Mouse (Mus musculus): ENCODE results near the gene Adnp. TPM values are rescaled to one million over a fixed set of nuclear protein-coding genes. Genes with fewer than 3 reads are reported as not detected.
"Not testable (repeated sequence)": the region's sequence is repeated elsewhere in the genome, so short reads cannot be mapped to it uniquely, and the experiment has no call there.

Adnp gene
- polyA plus RNA-seq, 1 experiment from 2014 or later = 20.6 TPM

- H3K9me3 ChIP-seq (replicated peaks) = no peaks in the 10 kb centered on the region
- no peak overlapping the region for H3K4me2 ChIP-seq (replicated peaks)
- H3K36me3 ChIP-seq = no peaks in the 10 kb centered on the region
- H3K4me1 ChIP-seq = peaks cover 32% of the 10 kb centered on the region
- WGBS = 57% methylated on average over 21 of the region's 21 CpGs
- H3K27me3 ChIP-seq = peaks cover 4% of the 10 kb centered on the region
- no peak overlapping the region for H3K9ac ChIP-seq
- ATAC-seq (ENCODE audit: low FRiP score) = no peak
- H3K4me3 ChIP-seq = no peak overlapping the region
- no peak overlapping the region for H3K27ac ChIP-seq
Observed at GRCm38 (mm10) chr2:168166750-168167460, 40.0 kb downstream of the Adnp start.

- no peak for ATAC-seq (ENCODE audit: low FRiP score)
- Histone ChIP-seq H3K4me2 (replicated peaks) (peak overlapping the region; percentile 44), H3K27me3 (peaks cover 20% of the 10 kb centered on the region), H3K9ac (0 out of 2 replicates have a peak overlapping the region, but pooled peaks have one; percentile 41), H3K27ac (peak overlapping the region; percentile 62; the same call in 1 of the 2 replicates), H3K4me3 (peak overlapping the region; percentile 19), H3K4me1 (peaks cover 28% of the 10 kb centered on the region), H3K9me3 (replicated peaks) (no peaks in the 10 kb centered on the region), H3K36me3 (no peaks in the 10 kb centered on the region)
- WGBS = 14% methylated on average over 14 of the region's 14 CpGs
Observed at GRCm38 (mm10) chr2:168161978-168162377, 44.9 kb downstream of the Adnp start.

GRCm38 (mm10) chr2:168161514-168161971, 45.4 kb downstream of the Adnp start:
- peaks cover 27% of the 10 kb centered on the region for H3K4me1 ChIP-seq
- H3K4me2 ChIP-seq (replicated peaks) = peak overlapping the region; percentile 44
- WGBS = under 1% methylated on average over 11 of the region's 11 CpGs
- H3K27ac ChIP-seq = peak overlapping the region; percentile 62; the same call in 1 of the 2 replicates
- H3K9ac ChIP-seq = 0 out of 2 replicates have a peak overlapping the region, but pooled peaks have one; percentile 41
- H3K27me3 ChIP-seq = peaks cover 20% of the 10 kb centered on the region
- H3K36me3 ChIP-seq = no peaks in the 10 kb centered on the region
- H3K9me3 ChIP-seq (replicated peaks) = no peaks in the 10 kb centered on the region
- peak; percentile 44; the same call in 1 of the 2 replicates for ATAC-seq (ENCODE audit: low FRiP score)
- H3K4me3 ChIP-seq = peak overlapping the region; percentile 19

DNA sequence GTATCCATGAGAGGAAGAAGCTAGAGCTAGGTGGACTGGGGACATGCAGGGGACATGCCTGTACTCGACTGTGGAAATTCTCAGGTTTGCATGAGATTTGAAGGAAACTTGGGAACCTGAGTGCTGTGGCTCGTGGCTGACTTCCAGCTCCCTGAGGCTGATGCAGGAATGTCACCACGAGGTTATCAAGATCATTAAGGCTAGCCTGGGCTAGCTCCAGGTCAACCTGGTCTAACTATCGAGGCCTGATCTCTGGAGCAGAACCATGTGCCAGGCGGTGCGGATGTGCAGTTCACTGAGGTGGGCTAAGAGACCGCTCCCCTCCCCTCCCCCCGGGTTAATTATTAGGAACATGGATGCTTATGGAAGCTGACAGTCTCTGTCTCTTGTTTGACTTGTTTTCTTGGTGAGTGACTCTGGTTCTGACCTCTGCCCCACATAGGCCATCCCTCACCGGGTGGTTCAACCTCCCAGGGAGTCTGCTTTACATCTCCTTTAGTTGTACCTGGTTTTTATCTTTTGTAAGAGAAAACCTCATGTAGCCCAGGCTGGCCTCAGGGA, 46.5 kb downstream of the Adnp start:
- Histone ChIP-seq H3K9me3 (replicated peaks) (no peaks in the 10 kb centered on the region), H3K36me3 (no peaks in the 10 kb centered on the region), H3K27me3 (peaks cover 24% of the 10 kb centered on the region), H3K4me2 (replicated peaks) (no peak overlapping the region), H3K4me1 (peaks cover 31% of the 10 kb centered on the region), H3K27ac (no peak overlapping the region), H3K9ac (no peak overlapping the region), H3K4me3 (no peak overlapping the region)
- WGBS = 82% methylated on average over 9 of the region's 9 CpGs
- ATAC-seq (ENCODE audit: low FRiP score) = no peak

GRCm38 (mm10) chr2:168158911-168159711, 47.8 kb downstream of the Adnp start:
- no peak for ATAC-seq (ENCODE audit: low FRiP score)
- Histone ChIP-seq H3K4me2 (replicated peaks) (peak overlapping the region; percentile 46), H3K4me3 (no peak overlapping the region), H3K27me3 (peaks cover 24% of the 10 kb centered on the region), H3K9ac (peak overlapping the region; percentile 39; the same call in 1 of the 2 replicates), H3K27ac (peak overlapping the region; percentile 40; the same call in 1 of the 2 replicates), H3K4me1 (peaks cover 44% of the 10 kb centered on the region), H3K9me3 (replicated peaks) (no peaks in the 10 kb centered on the region), H3K36me3 (no peaks in the 10 kb centered on the region)
- WGBS = 5% methylated on average over 23 of the region's 25 CpGs

- not testable (repeated sequence) for H3K36me3 ChIP-seq; H3K9ac ChIP-seq; ATAC-seq (ENCODE audit: low FRiP score); H3K9me3 ChIP-seq (replicated peaks); H3K4me2 ChIP-seq (replicated peaks); H3K27ac ChIP-seq; H3K4me3 ChIP-seq
- WGBS = 48% methylated on average over 10 of the region's 11 CpGs
- H3K27me3 ChIP-seq = peaks cover 24% of the 10 kb centered on the region
- peaks cover 49% of the 10 kb centered on the region for H3K4me1 ChIP-seq
Observed at GRCm38 (mm10) chr2:168157974-168158373, 48.9 kb downstream of the Adnp start.

GRCm38 (mm10) chr2:168156361-168156760, 50.6 kb downstream of the Adnp start:
- H3K4me3 ChIP-seq = no peak overlapping the region
- H3K4me2 ChIP-seq (replicated peaks) = no peak overlapping the region
- H3K4me1 ChIP-seq = peaks cover 41% of the 10 kb centered on the region
- peaks cover 20% of the 10 kb centered on the region; the same call in 1 of the 2 replicates for H3K27me3 ChIP-seq
- no peak for ATAC-seq (ENCODE audit: low FRiP score)
- WGBS = 36% methylated on average over 14 of the region's 14 CpGs
- no peak overlapping the region for H3K9ac ChIP-seq
- H3K9me3 ChIP-seq (replicated peaks) = no peaks in the 10 kb centered on the region
- no peaks in the 10 kb centered on the region for H3K36me3 ChIP-seq
- H3K27ac ChIP-seq = no peak overlapping the region

DNA sequence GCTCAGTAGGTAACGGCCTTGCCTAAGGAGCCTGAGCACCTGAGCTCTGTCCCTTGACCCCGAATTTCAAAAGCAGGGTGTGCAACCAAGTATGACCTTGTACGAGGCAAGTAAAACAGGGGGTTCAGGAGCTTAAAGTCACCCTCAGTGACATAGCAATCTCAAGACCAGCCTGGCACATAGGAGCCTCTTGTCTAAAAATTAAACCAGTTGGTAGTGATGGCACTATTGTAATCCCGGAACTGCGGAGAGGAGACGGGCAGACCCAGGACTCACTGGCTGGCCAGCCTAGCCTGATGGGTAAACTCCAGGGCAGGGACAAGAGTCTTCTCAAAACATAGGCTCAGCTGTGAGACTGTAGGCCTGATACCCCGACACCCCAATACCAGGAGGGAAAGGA, 51.2 kb downstream of the Adnp start:
- H3K27ac ChIP-seq = no peak overlapping the region
- H3K9me3 ChIP-seq (replicated peaks) = no peaks in the 10 kb centered on the region
- peaks cover 39% of the 10 kb centered on the region for H3K4me1 ChIP-seq
- no peak overlapping the region for H3K9ac ChIP-seq
- H3K36me3 ChIP-seq = no peaks in the 10 kb centered on the region
- peaks cover 20% of the 10 kb centered on the region; the same call in 1 of the 2 replicates for H3K27me3 ChIP-seq
- H3K4me3 ChIP-seq = no peak overlapping the region
- H3K4me2 ChIP-seq (replicated peaks) = no peak overlapping the region
- WGBS = 87% methylated on average over 7 of the region's 7 CpGs
- no peak for ATAC-seq (ENCODE audit: low FRiP score)

DNA sequence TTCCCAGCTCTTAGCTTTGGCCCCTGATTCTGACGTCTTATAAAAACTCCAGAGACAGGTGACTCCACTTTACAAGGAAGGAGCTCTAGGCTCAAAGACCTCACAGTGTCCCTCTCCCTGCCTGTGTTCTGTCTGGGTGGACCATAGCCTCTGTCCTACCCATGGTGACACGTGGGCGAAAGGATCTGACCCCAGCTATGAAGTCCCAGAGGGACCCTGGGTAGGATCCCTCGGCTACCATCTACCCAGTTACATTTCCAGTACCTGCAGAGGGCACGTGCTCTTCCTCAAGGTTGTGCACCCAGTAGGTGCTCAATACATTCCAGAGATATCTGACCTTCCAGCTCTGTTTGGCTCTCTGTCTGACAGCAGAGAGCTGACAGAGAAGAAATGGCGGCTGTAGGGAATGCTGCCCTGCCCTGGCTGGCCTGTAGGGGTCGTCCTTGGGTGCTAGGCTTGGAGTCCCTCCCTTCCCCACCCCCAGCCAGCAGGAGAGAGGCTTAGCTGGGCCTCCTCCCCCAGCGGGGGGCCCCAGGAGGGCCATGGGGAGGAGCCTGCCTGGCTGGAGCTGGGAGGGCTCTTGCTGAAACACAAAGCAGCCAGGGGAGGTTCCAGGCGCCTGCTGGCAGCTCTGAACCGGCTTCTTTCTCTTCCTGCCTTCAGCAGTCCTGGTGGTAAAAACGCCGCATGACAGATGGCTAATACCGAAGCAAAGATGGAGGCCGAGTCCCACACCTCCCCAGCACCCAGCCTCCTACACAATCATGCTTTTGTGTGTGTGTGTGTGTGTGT, 52.6 kb downstream of the Adnp start:
- 23% methylated on average over 14 of the region's 14 CpGs for WGBS
- no peak overlapping the region; the same call in 1 of the 2 replicates for H3K9ac ChIP-seq
- ATAC-seq (ENCODE audit: low FRiP score) = peak; percentile 92

GRCm38 (mm10) chr2:168149241-168149640, 57.7 kb downstream of the Adnp start:
- 91% methylated on average over 8 of the region's 8 CpGs for WGBS
- no peaks in the 10 kb centered on the region for H3K36me3 ChIP-seq
- no peak overlapping the region for H3K27ac ChIP-seq
- H3K4me3 ChIP-seq = no peak overlapping the region
- H3K9me3 ChIP-seq (replicated peaks) = no peaks in the 10 kb centered on the region
- peaks cover 17% of the 10 kb centered on the region for H3K4me1 ChIP-seq
- no peak overlapping the region for H3K9ac ChIP-seq
- ATAC-seq (ENCODE audit: low FRiP score) = no peak
- no peak overlapping the region for H3K4me2 ChIP-seq (replicated peaks)
- H3K27me3 ChIP-seq = no peaks in the 10 kb centered on the region

More for the DNA sequence above, 52.6 kb downstream of the Adnp start:
- Histone ChIP-seq H3K4me2 (replicated peaks) (peak overlapping the region; percentile 29), H3K27me3 (peaks cover 12% of the 10 kb centered on the region; the same call in 1 of the 2 replicates), H3K4me3 (no peak overlapping the region), H3K9me3 (replicated peaks) (no peaks in the 10 kb centered on the region), H3K27ac (peak overlapping the region; percentile 79), H3K4me1 (peaks cover 31% of the 10 kb centered on the region), H3K36me3 (no peaks in the 10 kb centered on the region)

DNA sequence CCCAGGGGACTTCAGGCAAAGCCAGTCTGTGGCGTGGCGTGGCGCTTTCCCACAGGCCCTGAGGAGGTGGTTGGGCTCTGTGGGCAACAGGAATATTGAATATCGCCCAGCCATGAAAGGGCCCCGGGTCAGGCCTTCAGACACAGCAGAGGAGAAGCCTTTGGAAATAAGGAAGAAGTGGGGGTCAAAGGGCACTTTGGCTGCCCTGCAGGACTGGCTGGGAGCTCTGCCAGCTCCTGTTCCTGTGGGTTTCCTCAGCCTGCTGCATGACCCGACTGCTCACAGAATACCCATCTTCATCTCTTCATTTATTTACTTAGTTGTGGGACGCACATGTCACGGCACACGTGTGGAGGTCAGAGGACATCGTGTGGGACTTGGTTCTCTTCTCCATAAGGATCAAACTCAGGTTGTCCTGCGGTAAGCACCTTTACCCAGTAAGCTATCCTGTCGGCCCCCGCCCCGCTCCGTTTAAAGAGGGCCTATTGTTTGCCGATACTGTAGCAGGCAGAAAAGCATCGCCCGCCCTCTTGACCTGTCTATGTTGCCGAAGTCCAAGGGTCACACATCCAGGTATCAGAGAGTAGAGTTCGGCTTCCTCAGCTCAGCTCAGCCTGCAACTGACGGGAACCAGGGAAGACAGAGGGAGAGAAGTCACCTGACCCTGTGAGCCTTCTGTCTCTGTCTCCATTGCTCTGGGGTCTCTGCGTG, 59.0 kb downstream of the Adnp start:
- Histone ChIP-seq H3K9ac (no peak overlapping the region), H3K27me3 (no peaks in the 10 kb centered on the region), H3K36me3 (no peaks in the 10 kb centered on the region), H3K4me1 (peaks cover 14% of the 10 kb centered on the region), H3K4me3 (no peak overlapping the region), H3K9me3 (replicated peaks) (no peaks in the 10 kb centered on the region), H3K27ac (no peak overlapping the region), H3K4me2 (replicated peaks) (no peak overlapping the region)
- no peak for ATAC-seq (ENCODE audit: low FRiP score)
- WGBS = 64% methylated on average over 22 of the region's 22 CpGs
